Comparison of ENCODE assay signal across 28 mouse cellular contexts in the genomic region with DNA sequence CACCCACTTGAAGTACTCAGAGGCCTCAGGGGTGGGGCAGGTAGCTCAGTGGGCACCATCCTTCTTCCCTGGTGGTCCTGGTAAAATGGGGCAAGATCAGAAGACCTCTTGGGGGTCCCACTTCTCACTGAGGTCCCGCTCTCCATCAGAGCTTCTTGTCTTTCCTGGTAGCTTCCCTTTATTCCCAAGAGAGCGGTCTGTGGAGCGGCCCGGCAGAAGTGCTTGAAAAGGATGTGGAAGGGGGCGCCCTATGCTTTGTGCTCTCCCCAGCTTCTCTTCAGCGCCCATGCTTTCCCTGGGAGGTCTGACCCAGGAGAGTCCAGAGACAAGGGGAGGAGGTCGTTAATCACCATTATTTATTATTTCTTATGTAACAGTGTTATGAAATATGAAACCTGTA. TPM values are rescaled to one million over a fixed set of nuclear protein-coding genes. Genes with fewer than 3 reads are reported as not detected.
DNase-seq lines count a peak whose midpoint lies in the region; ATAC-seq and TF ChIP-seq lines count a peak whose summit lies in the region.
"Had no signal": no experiment of that assay in that cellular context is flagged by ENCODE, and none has a peak within 500 bp of the region (broad histone marks: within the 10 kb centered on the region; RNA-seq: fewer than 3 reads in every experiment).

No protein-coding gene starts in this region.

- DNase-seq in forebrain, embryonic 10.5 days (ENCODE audit: extremely low spot score, low spot score), result no peak
- DNase-seq in neural tube, embryonic 10.5 days (ENCODE audit: extremely low spot score, low spot score), result no peak
- DNase-seq in right cerebral cortex, adult 2 months (ENCODE audit: low spot score in 2 of 2), result no peak
- DNase-seq: adrenal gland, adult 8-10 months; cerebellum, adult 11 months; cerebellum, adult 9-11 months; gastrocnemius, postnatal 25 days; heart, adult 18-20 months; heart, postnatal 10 days; liver, embryonic 13.5 days; lung, adult 2 months; right cerebral cortex, postnatal 14 days; thymus, postnatal 14 days had no signal

- peak overlapping the region; percentile 46; the same call in 1 of the 2 replicates for H3K27ac ChIP-seq in forebrain, embryonic 10.5 days
- H3K27ac ChIP-seq in forebrain, embryonic 15.5 days (replicated peaks), result no peak overlapping the region
- 0 out of 2 replicates have a peak overlapping the region, but pooled peaks have one; percentile 32 for H3K27ac ChIP-seq in intestine, embryonic 15.5 days
- H3K27ac ChIP-seq in intestine, postnatal 0 days (ENCODE audit: low read depth, low read length), result no peak overlapping the region
- 0 out of 2 replicates have a peak overlapping the region, but pooled peaks have one; percentile 23 for H3K27ac ChIP-seq in neural tube, embryonic 13.5 days (replicated peaks)
- H3K27ac ChIP-seq: forebrain, embryonic 12.5 days; heart, embryonic 13.5 days; hindbrain, postnatal 0 days; limb, embryonic 15.5 days; liver, embryonic 13.5 days; midbrain, embryonic 10.5 days; stomach, embryonic 15.5 days had no signal

- no peak for TF ChIP-seq CTCF in intestine, postnatal 0 days (IDR thresholded peaks at IDR 0.05; ENCODE audit: low read depth)

- H3K36me3 ChIP-seq in forebrain, embryonic 10.5 days (replicated peaks), result no peaks in the 10 kb centered on the region
- H3K36me3 ChIP-seq in forebrain, embryonic 15.5 days, result no peaks in the 10 kb centered on the region
- H3K36me3 ChIP-seq in intestine, embryonic 15.5 days, result no peaks in the 10 kb centered on the region
- H3K36me3 ChIP-seq in intestine, postnatal 0 days (ENCODE audit: control insufficient read depth, insufficient read depth), result no peaks in the 10 kb centered on the region
- no peaks in the 10 kb centered on the region for H3K36me3 ChIP-seq in neural tube, embryonic 13.5 days
- H3K36me3 ChIP-seq: forebrain, embryonic 12.5 days; heart, embryonic 13.5 days; limb, embryonic 15.5 days; liver, embryonic 13.5 days; midbrain, embryonic 10.5 days; stomach, embryonic 15.5 days had no signal

- no peak overlapping the region for H3K9ac ChIP-seq in forebrain, embryonic 15.5 days (replicated peaks)
- no peak overlapping the region for H3K9ac ChIP-seq in intestine, embryonic 15.5 days
- no peak overlapping the region for H3K9ac ChIP-seq in intestine, postnatal 0 days (ENCODE audit: low read depth, low read length)
- no peak overlapping the region for H3K9ac ChIP-seq in neural tube, embryonic 13.5 days
- H3K9ac ChIP-seq: forebrain, embryonic 12.5 days; heart, embryonic 13.5 days; limb, embryonic 15.5 days; liver, embryonic 13.5 days; stomach, embryonic 15.5 days had no signal

- H3K4me1 ChIP-seq in forebrain, embryonic 10.5 days, result peaks cover 50% of the 10 kb centered on the region
- H3K4me1 ChIP-seq in forebrain, embryonic 15.5 days, result peaks cover 41% of the 10 kb centered on the region
- H3K4me1 ChIP-seq in intestine, embryonic 15.5 days (replicated peaks), result peaks cover 61% of the 10 kb centered on the region
- no peaks in the 10 kb centered on the region; the same call in 1 of the 2 replicates for H3K4me1 ChIP-seq in intestine, postnatal 0 days (replicated peaks; ENCODE audit: control insufficient read depth, insufficient read depth, low read length)
- peaks cover 48% of the 10 kb centered on the region for H3K4me1 ChIP-seq in neural tube, embryonic 13.5 days (replicated peaks)

- peaks cover 76% of the 10 kb centered on the region for H3K27me3 ChIP-seq in forebrain, embryonic 10.5 days (ENCODE audit: poor library complexity, severe bottlenecking)
- H3K27me3 ChIP-seq in forebrain, embryonic 15.5 days, result no peaks in the 10 kb centered on the region
- no peaks in the 10 kb centered on the region for H3K27me3 ChIP-seq in intestine, embryonic 15.5 days (replicated peaks)
- H3K27me3 ChIP-seq in intestine, postnatal 0 days (replicated peaks; ENCODE audit: control insufficient read depth, insufficient read depth, low read length), result no peaks in the 10 kb centered on the region
- H3K27me3 ChIP-seq in neural tube, embryonic 13.5 days, result no peaks in the 10 kb centered on the region
- H3K27me3 ChIP-seq: CH12.LX; limb, embryonic 15.5 days; liver, embryonic 13.5 days; stomach, embryonic 15.5 days had no signal

- WGBS in forebrain, embryonic 10.5 days, result 83% methylated on average over 7 of the region's 7 CpGs
- WGBS in forebrain, embryonic 15.5 days, result 81% methylated on average over 7 of the region's 7 CpGs
- 53% methylated on average over 7 of the region's 7 CpGs for WGBS in intestine, embryonic 15.5 days
- WGBS in intestine, postnatal 0 days, result 76% methylated on average over 7 of the region's 7 CpGs
- WGBS in neural tube, embryonic 13.5 days, result 77% methylated on average over 7 of the region's 7 CpGs

- H3K9me3 ChIP-seq in forebrain, embryonic 10.5 days, result no peaks in the 10 kb centered on the region
- no peaks in the 10 kb centered on the region for H3K9me3 ChIP-seq in forebrain, embryonic 15.5 days
- no peaks in the 10 kb centered on the region for H3K9me3 ChIP-seq in intestine, embryonic 15.5 days
- H3K9me3 ChIP-seq in intestine, postnatal 0 days (ENCODE audit: control insufficient read depth), result no peaks in the 10 kb centered on the region
- no peaks in the 10 kb centered on the region for H3K9me3 ChIP-seq in neural tube, embryonic 13.5 days
- H3K9me3 ChIP-seq: forebrain, embryonic 12.5 days; heart, embryonic 13.5 days; limb, embryonic 15.5 days; liver, embryonic 13.5 days; midbrain, embryonic 10.5 days; stomach, embryonic 15.5 days had no signal

- H3K4me3 ChIP-seq in forebrain, embryonic 10.5 days, result no peak overlapping the region
- no peak overlapping the region for H3K4me3 ChIP-seq in forebrain, embryonic 15.5 days
- H3K4me3 ChIP-seq in intestine, embryonic 15.5 days (replicated peaks), result no peak overlapping the region
- no peak overlapping the region for H3K4me3 ChIP-seq in intestine, postnatal 0 days (ENCODE audit: low read depth, low read length)
- no peak overlapping the region for H3K4me3 ChIP-seq in neural tube, embryonic 13.5 days
- H3K4me3 ChIP-seq: erythroblast, embryonic 14.5 days; forebrain, embryonic 12.5 days; heart, embryonic 13.5 days; limb, embryonic 15.5 days; liver, embryonic 13.5 days; midbrain, embryonic 10.5 days; myocyte; stomach, embryonic 15.5 days had no signal

- no peak overlapping the region for H3K4me2 ChIP-seq in forebrain, embryonic 15.5 days (replicated peaks)
- no peak overlapping the region for H3K4me2 ChIP-seq in intestine, embryonic 15.5 days (replicated peaks)
- no peak overlapping the region for H3K4me2 ChIP-seq in intestine, postnatal 0 days (replicated peaks; ENCODE audit: low read depth)
- H3K4me2 ChIP-seq in neural tube, embryonic 13.5 days, result no peak overlapping the region
- H3K4me2 ChIP-seq: forebrain, embryonic 12.5 days; heart, embryonic 13.5 days; limb, embryonic 15.5 days; liver, embryonic 13.5 days; stomach, embryonic 15.5 days had no signal

- no peak for ATAC-seq in forebrain, embryonic 15.5 days (replicated peaks)
- no peak for ATAC-seq in intestine, embryonic 15.5 days
- no peak for ATAC-seq in intestine, postnatal 0 days
- no peak for ATAC-seq in neural tube, embryonic 13.5 days (ENCODE audit: low read depth)
- ATAC-seq: hindbrain, postnatal 0 days; intestine, embryonic 16.5 days; midbrain, embryonic 16.5 days had no signal

RNA-seq across cellular contexts. Expression of a gene that starts 19.8 kb away (rescaled TPM):
- polyA plus RNA-seq in forebrain, embryonic 10.5 days (2016; fragmentation: Nextera tagmentation; extraction: Ambion mirVana), result 2.5 and 3.1 TPM in 2 replicates
- polyA plus RNA-seq in forebrain, embryonic 15.5 days (2015; fragmentation: Nextera tagmentation; extraction: Ambion mirVana), result 6.2 and 6.3 TPM in 2 replicates
- 15.6 and 15.8 TPM in 2 replicates for polyA plus RNA-seq in intestine, embryonic 15.5 days (2015; fragmentation: Nextera tagmentation; extraction: Ambion mirVana)
- 3.9 and 4.2 TPM in 2 replicates for polyA plus RNA-seq in intestine, postnatal 0 days (2015; fragmentation: Nextera tagmentation; extraction: Ambion mirVana)
- polyA plus RNA-seq in neural tube, embryonic 13.5 days (2015; fragmentation: Nextera tagmentation; extraction: Ambion mirVana), result 11.6 and 12.6 TPM in 2 replicates
- polyA plus RNA-seq: erythroblast, embryonic 14.5 days had no signal

RNA-seq across cellular contexts. Expression of a gene that starts 21.9 kb away (rescaled TPM):
- polyA plus RNA-seq in forebrain, embryonic 10.5 days (2016; fragmentation: Nextera tagmentation; extraction: Ambion mirVana), result 123 and 129 TPM in 2 replicates
- 81.9 and 84.3 TPM in 2 replicates for polyA plus RNA-seq in forebrain, embryonic 15.5 days (2015; fragmentation: Nextera tagmentation; extraction: Ambion mirVana)
- 66.8 and 72.0 TPM in 2 replicates for polyA plus RNA-seq in intestine, embryonic 15.5 days (2015; fragmentation: Nextera tagmentation; extraction: Ambion mirVana)
- polyA plus RNA-seq in intestine, postnatal 0 days (2015; fragmentation: Nextera tagmentation; extraction: Ambion mirVana), result 44.5 and 44.9 TPM in 2 replicates
- 85.5 and 85.6 TPM in 2 replicates for polyA plus RNA-seq in neural tube, embryonic 13.5 days (2015; fragmentation: Nextera tagmentation; extraction: Ambion mirVana)

RNA-seq across cellular contexts. Expression of a gene that starts 46.3 kb away (rescaled TPM):
- 0.89 and 1.0 TPM in 2 replicates for polyA plus RNA-seq in forebrain, embryonic 10.5 days (2016; fragmentation: Nextera tagmentation; extraction: Ambion mirVana)
- 19.8 and 22.2 TPM in 2 replicates for polyA plus RNA-seq in forebrain, embryonic 15.5 days (2015; fragmentation: Nextera tagmentation; extraction: Ambion mirVana)
- polyA plus RNA-seq in intestine, embryonic 15.5 days (2015; fragmentation: Nextera tagmentation; extraction: Ambion mirVana), result 2.4 and 2.6 TPM in 2 replicates
- polyA plus RNA-seq in intestine, postnatal 0 days (2015; fragmentation: Nextera tagmentation; extraction: Ambion mirVana), result 1.3 and 1.9 TPM in 2 replicates
- 24.0 and 28.7 TPM in 2 replicates for polyA plus RNA-seq in neural tube, embryonic 13.5 days (2015; fragmentation: Nextera tagmentation; extraction: Ambion mirVana)

Comparison
In these comparisons a context has a peak if more than half of its experiments do, and no peak if none do; other contexts are left out.
1. H3K27ac ChIP-seq: peak in forebrain, embryonic 10.5 days (single experiment), intestine, embryonic 15.5 days (single experiment) and neural tube, embryonic 13.5 days (single experiment); none in forebrain, embryonic 15.5 days (single experiment) and intestine, postnatal 0 days (single experiment).